Mouse (Mus musculus): ENCODE results near the gene Med16.

DNA sequence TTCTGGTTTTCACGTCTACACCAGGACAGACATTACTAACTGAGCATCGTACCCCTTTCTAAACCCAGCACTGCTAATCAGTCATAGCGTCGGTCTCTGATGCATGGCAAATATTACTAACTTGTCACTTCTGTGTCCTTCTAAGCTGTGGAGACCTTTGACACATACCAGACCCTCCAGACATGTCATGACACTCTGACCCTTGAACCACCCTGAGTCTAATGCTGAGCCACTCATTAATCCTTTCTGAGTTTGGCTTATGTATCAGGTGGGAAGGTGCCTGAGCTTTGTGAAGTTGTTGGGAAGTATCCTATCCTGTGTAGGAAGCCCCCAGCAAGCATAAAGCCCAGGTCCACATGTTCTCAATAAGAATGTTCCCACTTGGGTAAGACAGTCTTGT, 41.1 kb upstream of the Med16 start:
- TF ChIP-seq TAL1 (IDR thresholded peaks at IDR 0.05; ENCODE audit: low read length), result no peak
- TF ChIP-seq GATA1 (IDR thresholded peaks at IDR 0.05; ENCODE audit: low read length), result no peak
